Mouse (Mus musculus): ENCODE measurements around the gene Tfrc.

DNA sequence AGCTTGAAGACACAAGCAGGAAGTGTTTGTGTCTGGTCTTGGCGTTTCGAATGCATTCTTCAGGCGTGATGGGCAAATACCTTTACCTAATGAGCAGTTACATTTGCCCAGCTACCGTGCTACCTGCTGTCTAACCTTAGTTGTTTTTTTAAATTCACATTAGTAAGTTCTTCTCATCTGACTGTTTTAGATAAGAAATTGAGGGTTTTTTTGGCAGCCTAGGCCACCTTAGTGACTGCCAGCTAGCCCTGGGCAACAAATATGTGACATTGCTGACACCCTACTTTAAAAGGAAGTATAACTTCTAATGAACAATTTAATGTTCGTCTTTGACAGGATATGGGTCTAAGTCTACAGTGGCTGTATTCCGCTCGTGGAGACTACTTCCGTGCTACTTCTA lies 19.4 kb downstream of the Tfrc start:
- TF ChIP-seq CTCF (IDR thresholded peaks at IDR 0.05; ENCODE audit: low read depth, low read length), result no peak
- TF ChIP-seq TAL1 (conservative IDR thresholded peaks at IDR 0.05; ENCODE audit: low read depth, low read length), result no peak
- no peak for TF ChIP-seq POLR2AphosphoS5 (IDR thresholded peaks at IDR 0.05; ENCODE audit: insufficient replicate concordance, low read depth, low read length)
- TF ChIP-seq GATA1 (IDR thresholded peaks at IDR 0.05; ENCODE audit: borderline replicate concordance, low read length), result no peak
- TF ChIP-seq GATA2 (IDR thresholded peaks at IDR 0.05; ENCODE audit: borderline replicate concordance, low read depth, low read length), result no peak
